Mouse (Mus musculus) limb, embryonic 14.5 days (tissue): ENCODE data around the gene Aig1. TPM values are rescaled to one million over a fixed set of nuclear protein-coding genes. Genes with fewer than 3 reads are reported as not detected.

ENCODE experiments used
- ATAC-seq: fragments of 200-750 bp; cut with Nextera tagmentation; 2 replicates; pipeline ENCODE4 v1.8.0; 2017; ENCODE audit warnings: low read depth, moderate number of reproducible peaks, moderate TSS enrichment; ENCODE audit not compliant: low FRiP score
- DNase-seq: peaks from one replicate; pipeline ENCODE4 v3.0.0-alpha.2; 2015; ENCODE audit warnings: low spot score
- H3K27ac ChIP-seq: fragments of 300-500 bp; sonication (generic); replicated peaks from 2 replicates; pipeline ENCODE4 v1.5.1; 2014; ENCODE audit warnings: low read depth, mild to moderate bottlenecking, low read length, moderate library complexity, mixed read lengths
- H3K27me3 ChIP-seq: fragments of 300-500 bp; sonication (generic); 2 replicates; pipeline ENCODE4 v1.6.1; 2014; ENCODE audit warnings: low read length, mixed read lengths; ENCODE audit not compliant: control insufficient read depth, insufficient read depth
- H3K36me3 ChIP-seq: fragments of 300-500 bp; sonication (generic); 2 replicates; pipeline ENCODE4 v1.6.1; 2014; ENCODE audit warnings: mild to moderate bottlenecking, low read length, moderate library complexity, mixed read lengths; ENCODE audit not compliant: control insufficient read depth, insufficient read depth
- H3K4me1 ChIP-seq: fragments of 300-500 bp; sonication (generic); 2 replicates; pipeline ENCODE4 v1.6.1; 2014; ENCODE audit warnings: antibody characterized with exemption, low read length, mixed read lengths; ENCODE audit not compliant: control insufficient read depth, insufficient read depth
- H3K4me2 ChIP-seq: fragments of 300-500 bp; sonication (generic); replicated peaks from 2 replicates; pipeline ENCODE4 v1.6.1; 2014; ENCODE audit warnings: low read depth, mild to moderate bottlenecking, low read length, moderate library complexity; ENCODE audit not compliant: severe bottlenecking
- H3K4me3 ChIP-seq: fragments of 300-500 bp; sonication (generic); replicated peaks from 2 replicates; pipeline ENCODE4 v1.5.1; 2014; ENCODE audit warnings: low read length
- H3K9ac ChIP-seq: fragments of 300-500 bp; sonication (generic); 2 replicates; pipeline ENCODE4 v1.6.1; 2014; ENCODE audit warnings: mild to moderate bottlenecking, low read depth, low read length, moderate library complexity; ENCODE audit not compliant: severe bottlenecking
- H3K9me3 ChIP-seq: fragments of 300-500 bp; sonication (generic); 2 replicates; pipeline ENCODE4 v1.6.1; 2016; ENCODE audit warnings: low read length; ENCODE audit not compliant: control insufficient read depth
- POLR2A ChIP-seq: fragments of 200-500 bp; IDR thresholded peaks from 2 replicates; pipeline ENCODE4 v1.8.0; 2012; ENCODE audit warnings: inconsistent platforms, mild to moderate bottlenecking, moderate library complexity, borderline replicate concordance; ENCODE audit not compliant: insufficient read depth, insufficient read length; ENCODE audit errors: extremely low read depth
- WGBS: fragments of 180-500 bp; shearing (Covaris S2); extraction: QIAGEN DNeasy Blood & Tissue Kit; methylation state at CpG from one replicate; pipeline ENCODE4 v1.1.7; 2014; 5-methylcytosine and 5-hydroxymethylcytosine counted together
- polyA plus RNA-seq, 2 experiments: library from polyadenylated mRNA; depleted of rRNA in 1 of 2; stranded (reverse) in 1 of 2; unstranded in 1 of 2; fragments of >200 nt; fragmentation: Nextera tagmentation in 1 of 2; extraction: Ambion mirVana in 1 of 2; gene quantifications; 2 replicates each; pipeline versions ENCODE4 v1.2.1 to v1.2.3; 2012 to 2014

The Aig1 gene
- polyA plus RNA-seq, 2 experiments: 20.0 to 33.7 TPM

- no peak for TF ChIP-seq POLR2A
- Histone ChIP-seq H3K9ac (peak overlapping the region; percentile 7; the same call in 1 of the 2 replicates), H3K4me2 (peak overlapping the region; percentile 29), H3K4me1 (peaks cover 6% of the 10 kb centered on the region; the same call in 1 of the 2 replicates), H3K9me3 (no peaks in the 10 kb centered on the region), H3K36me3 (no peaks in the 10 kb centered on the region), H3K4me3 (no peak overlapping the region), H3K27ac (no peak overlapping the region; the same call in 1 of the 2 replicates), H3K27me3 (no peaks in the 10 kb centered on the region)
- 28% methylated on average over 11 of the region's 11 CpGs for WGBS
- ATAC-seq (peak; percentile 34; the same call in 1 of the 2 replicates), DNase-seq (no peak)
These were observed 7.5 kb downstream of the Aig1 start for GRCm38 (mm10) chr10:13861115-13861909.

- no peak for ATAC-seq
- Histone ChIP-seq H3K27ac (no peak overlapping the region), H3K4me1 (peaks cover 3% of the 10 kb centered on the region; the same call in 1 of the 2 replicates), H3K9me3 (no peaks in the 10 kb centered on the region), H3K4me3 (no peak overlapping the region), H3K27me3 (no peaks in the 10 kb centered on the region), H3K4me2 (no peak overlapping the region), H3K36me3 (no peaks in the 10 kb centered on the region), H3K9ac (no peak overlapping the region)
- DNase-seq: no peak
- TF ChIP-seq POLR2A: no peak
- 37% methylated on average over 7 of the region's 7 CpGs for WGBS
These were observed 12.3 kb downstream of the Aig1 start for GRCm38 (mm10) chr10:13856438-13856837.

GRCm38 (mm10) chr10:13855969-13856368 is 12.8 kb downstream of the Aig1 start:
- Histone ChIP-seq H3K4me3 (no peak overlapping the region), H3K27me3 (no peaks in the 10 kb centered on the region), H3K27ac (no peak overlapping the region), H3K4me1 (no peaks in the 10 kb centered on the region), H3K4me2 (no peak overlapping the region), H3K36me3 (no peaks in the 10 kb centered on the region), H3K9me3 (no peaks in the 10 kb centered on the region), H3K9ac (no peak overlapping the region)
- ATAC-seq: no peak
- DNase-seq: no peak
- no peak for TF ChIP-seq POLR2A
- WGBS: 72% methylated on average over 7 of the region's 7 CpGs

- H3K4me2 ChIP-seq: no peak overlapping the region
- TF ChIP-seq POLR2A: no peak
- H3K4me3 ChIP-seq: no peak overlapping the region
- no peaks in the 10 kb centered on the region for H3K36me3 ChIP-seq
- no peak for DNase-seq
- no peaks in the 10 kb centered on the region for H3K27me3 ChIP-seq
- no peaks in the 10 kb centered on the region for H3K9me3 ChIP-seq
- ATAC-seq: no peak
- H3K4me1 ChIP-seq: no peaks in the 10 kb centered on the region
- H3K9ac ChIP-seq: no peak overlapping the region
- 96% methylated on average over 3 of the region's 3 CpGs for WGBS
- no peak overlapping the region for H3K27ac ChIP-seq
These were observed 13.7 kb downstream of the Aig1 start for GRCm38 (mm10) chr10:13855111-13855510.

GRCm38 (mm10) chr10:13850071-13850470 is 18.7 kb downstream of the Aig1 start:
- no peak for DNase-seq
- WGBS: 23% methylated on average over 3 of the region's 3 CpGs
- H3K4me2 ChIP-seq: no peak overlapping the region
- no peaks in the 10 kb centered on the region for H3K9me3 ChIP-seq
- H3K27me3 ChIP-seq: no peaks in the 10 kb centered on the region
- H3K27ac ChIP-seq: no peak overlapping the region
- TF ChIP-seq POLR2A: no peak
- no peaks in the 10 kb centered on the region for H3K36me3 ChIP-seq
- H3K4me1 ChIP-seq: no peaks in the 10 kb centered on the region
- no peak overlapping the region for H3K9ac ChIP-seq
- no peak overlapping the region for H3K4me3 ChIP-seq
- no peak for ATAC-seq
